Mouse (Mus musculus): ENCODE data around the gene Nckap5. TPM values are rescaled to one million over a fixed set of nuclear protein-coding genes. Genes with fewer than 3 reads are reported as not detected.
A peak's percentile ranks its signal among the peaks of the same experiment; 100 is the strongest.

Gene Nckap5
- polyA plus RNA-seq, 2 experiments from 2014 or later: 0.51 to 0.56 TPM

DNA sequence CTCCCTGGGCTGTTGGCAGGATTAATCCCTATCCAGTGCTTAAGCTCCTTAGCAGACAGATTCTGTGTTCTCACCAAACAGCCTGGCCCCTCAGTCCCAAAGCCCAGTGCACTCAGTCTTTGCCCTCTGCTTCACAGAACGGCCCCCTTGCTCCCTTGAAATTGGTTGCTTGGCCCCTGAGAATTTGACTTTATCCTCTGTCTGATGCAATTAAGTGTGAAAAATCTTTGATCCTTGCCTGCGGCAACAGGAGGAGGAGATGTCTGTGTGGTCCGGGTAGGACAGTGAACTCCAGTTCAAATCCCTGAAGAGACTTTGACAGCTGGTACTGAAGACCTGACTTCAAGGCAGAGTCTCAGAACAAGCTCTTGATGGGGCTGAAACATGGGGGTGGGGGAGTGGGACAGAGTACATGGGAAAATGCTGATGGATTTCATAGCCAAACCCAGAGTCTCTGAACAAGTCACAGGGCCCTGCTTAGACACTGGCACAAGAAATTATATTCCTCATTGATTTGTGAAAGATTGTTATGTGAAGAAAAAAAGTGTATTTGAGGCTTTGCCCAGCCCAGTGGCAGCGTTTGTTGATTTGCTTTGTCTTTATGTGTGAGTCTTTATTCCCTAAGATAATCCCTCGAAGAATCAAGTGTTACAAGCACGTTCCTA, 65.0 kb downstream of the Nckap5 start:
- no peak for ATAC-seq

DNA sequence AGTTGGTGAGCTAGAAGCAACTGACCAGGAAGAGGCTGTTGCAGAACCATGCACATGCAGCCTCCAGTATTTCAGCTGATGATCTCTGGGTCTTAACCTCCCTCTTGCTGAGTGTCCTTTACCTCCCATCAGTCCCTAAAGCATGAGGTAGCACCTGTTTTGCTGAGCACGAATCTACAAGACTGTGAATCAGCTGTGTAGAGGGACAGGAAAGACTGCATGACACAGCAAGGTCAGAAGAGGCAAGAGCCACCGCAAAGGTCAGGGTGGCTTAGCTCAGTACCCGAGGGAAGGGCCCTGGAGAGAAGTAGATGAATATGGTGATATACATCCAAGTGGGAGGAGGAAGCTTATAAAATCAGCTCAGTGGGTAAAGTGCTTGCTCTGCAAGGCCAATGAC, 66.4 kb downstream of the Nckap5 start:
- ATAC-seq: peak; percentile 20

DNA sequence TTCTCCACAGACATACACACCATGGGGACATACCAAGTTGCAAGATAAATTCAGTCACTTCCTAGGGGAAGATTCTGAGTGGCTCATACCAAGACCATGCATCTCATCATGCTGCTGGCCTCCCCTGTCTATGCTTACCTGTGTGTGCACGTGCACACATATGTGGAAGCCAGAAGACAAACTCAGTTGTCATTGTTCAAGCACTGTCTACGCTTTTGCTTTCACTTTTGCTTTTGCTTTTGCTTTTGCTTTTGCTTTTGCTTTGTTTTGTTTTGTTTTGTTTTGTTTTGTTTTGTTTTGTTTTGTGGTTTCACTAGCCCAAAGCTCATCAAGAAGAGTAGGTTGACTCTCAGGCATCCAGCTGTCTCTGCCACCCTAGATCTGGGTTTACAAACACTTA, 67.4 kb downstream of the Nckap5 start:
- peak; percentile 76 for ATAC-seq

DNA sequence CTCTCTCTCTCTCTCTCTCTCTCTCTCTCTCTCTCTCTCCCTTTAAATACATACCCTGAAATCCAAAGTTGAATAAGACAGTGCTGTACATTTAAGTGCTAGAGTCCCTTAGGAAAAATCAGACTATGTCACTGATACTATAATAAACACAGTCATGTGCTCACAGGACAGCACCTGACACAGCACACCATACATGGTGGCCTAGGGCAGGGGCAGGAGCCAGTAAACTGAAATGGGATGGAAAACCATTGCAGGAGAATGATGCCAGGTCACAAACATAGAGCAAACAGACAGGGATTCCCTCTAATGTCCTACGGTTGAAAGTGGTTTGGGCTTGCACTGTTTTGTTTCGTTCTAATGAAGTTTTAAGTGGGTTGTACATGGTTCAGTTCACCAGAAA, 70.2 kb downstream of the Nckap5 start:
- no peak for ATAC-seq

DNA sequence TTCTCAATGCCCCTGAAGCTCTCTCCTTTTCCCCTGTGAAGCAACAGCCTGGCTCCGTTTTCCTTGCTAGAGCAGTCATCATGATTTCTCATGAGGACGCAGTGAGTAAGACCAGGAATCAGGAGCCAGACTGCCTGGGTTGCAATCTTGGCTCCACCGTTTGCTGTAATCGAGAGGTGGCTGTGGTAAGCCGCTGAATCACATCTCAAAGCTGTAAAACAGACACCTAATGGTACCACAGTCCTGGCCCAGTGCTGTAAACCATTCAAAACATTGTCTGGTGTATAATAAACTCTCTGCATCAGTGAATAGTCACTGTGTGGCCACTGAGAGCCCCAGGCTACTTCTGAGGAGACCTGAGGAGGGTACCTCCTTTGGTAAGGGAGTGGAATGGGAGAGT, 74.9 kb downstream of the Nckap5 start:
- no peak for ATAC-seq

DNA sequence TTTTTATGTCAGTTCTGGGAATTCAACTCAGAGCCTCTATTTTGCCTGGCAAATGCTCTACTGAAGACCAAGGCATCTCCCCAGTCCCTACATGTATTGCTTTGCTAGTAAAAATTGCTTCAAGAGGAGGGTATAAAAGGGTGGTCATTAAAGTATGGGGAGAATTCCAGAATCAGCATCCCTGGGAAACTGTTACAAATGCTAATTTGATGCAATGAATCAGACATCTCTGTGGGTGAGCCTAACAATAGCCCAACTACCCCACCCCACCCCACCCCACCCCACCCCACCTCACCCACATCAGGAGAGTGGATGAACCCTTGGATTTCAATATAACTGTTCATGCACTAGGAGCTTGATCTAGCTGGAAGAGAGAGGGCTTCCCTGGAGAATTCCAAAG, 77.0 kb downstream of the Nckap5 start:
- ATAC-seq: no peak

DNA sequence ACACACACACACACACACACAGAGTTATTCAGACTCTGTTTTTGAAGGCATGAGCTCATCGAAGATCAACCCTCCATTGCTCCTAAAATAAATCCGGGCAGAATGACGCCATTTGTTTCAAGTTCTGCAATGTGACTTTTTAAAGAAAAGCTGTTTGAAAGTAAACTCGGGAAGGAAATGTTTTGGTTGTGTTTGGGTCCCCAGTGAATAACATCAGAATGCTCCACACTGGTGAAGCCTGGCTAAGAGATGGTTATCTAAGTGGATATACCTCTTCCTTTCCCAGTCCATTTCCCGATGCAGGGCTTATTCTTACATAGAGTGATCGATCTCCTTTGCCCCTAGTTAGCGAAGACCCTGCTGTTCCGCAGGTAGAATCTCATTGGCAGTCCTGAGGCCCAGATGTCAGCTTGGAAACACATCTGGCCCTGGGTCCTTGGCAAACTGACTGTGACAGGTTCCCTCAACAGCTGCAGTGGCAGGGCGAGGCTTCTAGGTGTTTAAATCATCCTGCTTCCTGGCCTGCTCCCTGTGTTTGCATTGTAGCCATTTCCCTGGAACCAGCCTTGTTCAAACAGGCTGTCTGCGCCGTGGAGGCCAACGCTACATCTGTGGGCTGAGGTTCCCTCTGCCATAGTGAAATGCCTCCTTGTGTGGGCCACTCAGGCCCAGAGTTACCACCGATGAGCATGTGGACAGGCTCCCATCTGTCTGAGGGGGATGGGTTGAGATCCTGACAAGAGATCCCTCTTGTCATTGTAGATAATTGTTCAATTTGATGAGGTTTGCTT, 78.2 kb downstream of the Nckap5 start:
- ATAC-seq: no peak

DNA sequence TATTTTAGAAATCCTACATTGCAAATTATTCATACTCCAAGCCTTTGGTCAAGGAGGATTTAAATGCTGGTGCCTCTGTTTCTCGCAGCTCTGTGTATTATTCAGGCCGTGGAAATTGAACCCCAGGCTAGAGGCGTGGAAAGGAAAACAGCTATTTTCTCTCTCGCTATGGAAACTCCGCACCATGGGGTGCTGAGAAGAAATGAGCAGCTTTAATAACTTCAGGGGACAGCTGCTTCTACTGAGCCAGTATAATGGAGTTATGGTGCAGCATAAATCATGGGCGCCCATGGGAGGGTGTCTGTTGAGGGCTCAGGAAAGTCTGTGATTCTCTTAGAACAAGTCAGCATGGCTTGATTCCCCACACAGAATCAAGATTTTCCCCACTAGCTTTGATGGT, 79.5 kb downstream of the Nckap5 start:
- no peak for ATAC-seq

DNA sequence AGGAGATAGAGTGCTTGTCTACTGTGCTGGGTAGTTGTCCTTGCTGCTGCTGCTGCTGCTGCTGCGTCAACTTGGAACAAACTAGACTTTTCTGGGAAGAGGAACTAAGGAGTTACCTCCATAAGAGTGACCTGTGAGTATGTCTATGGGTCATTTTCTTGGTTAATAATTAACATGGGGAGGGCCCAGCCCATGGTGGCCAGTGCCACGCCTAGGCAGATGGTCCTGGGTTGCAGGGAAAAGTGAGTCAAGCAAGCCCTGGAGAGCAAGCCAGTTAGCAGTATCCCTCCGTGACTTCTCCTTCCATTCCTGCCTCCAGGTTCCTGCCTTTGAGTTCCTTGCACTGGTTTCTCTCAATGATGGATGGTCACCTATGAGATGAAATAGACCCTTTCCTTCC, 80.4 kb downstream of the Nckap5 start:
- no peak for ATAC-seq

DNA sequence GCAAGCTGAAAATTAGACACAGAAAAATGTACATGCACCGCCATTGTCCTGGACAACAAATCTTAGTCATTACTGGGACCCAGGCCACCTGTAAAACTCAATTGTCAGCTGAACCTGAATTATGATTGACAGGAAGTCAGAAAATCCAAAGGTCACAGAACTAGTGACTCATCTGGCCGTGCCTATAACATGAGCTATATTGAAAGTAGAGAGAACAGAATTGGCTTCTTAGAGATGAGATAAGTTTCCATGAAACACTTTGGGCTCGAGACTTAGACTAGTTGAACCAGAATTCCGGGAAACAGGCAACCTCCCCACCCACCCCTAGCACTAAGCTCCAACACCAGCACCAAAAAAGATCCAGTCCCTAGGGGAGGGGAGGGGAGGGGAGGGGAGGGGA, 82.7 kb downstream of the Nckap5 start:
- ATAC-seq: peak; percentile 80

DNA sequence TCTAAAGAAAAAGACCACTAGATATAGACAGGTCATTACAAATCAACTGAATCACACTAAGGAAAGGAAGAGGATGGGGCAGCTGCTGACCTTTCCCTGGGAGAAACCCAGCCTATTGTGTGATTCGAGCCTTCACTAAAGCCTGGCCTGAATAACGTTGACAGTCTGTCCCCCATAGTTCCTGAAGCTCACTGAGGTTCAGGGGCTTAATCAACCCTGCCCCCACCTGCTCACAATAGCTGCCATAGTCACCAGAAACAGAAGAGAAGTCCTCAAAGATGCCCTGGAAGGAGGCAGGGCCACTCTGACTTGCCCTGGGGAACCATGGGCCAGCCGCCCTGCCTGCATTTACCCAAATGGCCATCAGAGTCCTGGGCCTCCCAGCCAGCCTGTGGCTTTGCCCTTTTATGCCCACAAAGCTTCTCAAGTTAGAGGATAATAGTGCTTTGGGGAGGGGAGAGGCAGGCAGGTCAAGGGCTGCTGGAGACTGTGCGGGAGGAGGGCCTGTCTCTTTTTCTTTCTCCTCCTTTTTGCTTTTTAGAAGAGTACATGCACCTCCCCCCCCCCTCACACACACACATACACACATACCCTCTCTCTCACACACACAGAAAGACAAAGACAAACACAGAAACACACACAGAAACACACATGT, 85.0 kb downstream of the Nckap5 start:
- ATAC-seq: no peak

DNA sequence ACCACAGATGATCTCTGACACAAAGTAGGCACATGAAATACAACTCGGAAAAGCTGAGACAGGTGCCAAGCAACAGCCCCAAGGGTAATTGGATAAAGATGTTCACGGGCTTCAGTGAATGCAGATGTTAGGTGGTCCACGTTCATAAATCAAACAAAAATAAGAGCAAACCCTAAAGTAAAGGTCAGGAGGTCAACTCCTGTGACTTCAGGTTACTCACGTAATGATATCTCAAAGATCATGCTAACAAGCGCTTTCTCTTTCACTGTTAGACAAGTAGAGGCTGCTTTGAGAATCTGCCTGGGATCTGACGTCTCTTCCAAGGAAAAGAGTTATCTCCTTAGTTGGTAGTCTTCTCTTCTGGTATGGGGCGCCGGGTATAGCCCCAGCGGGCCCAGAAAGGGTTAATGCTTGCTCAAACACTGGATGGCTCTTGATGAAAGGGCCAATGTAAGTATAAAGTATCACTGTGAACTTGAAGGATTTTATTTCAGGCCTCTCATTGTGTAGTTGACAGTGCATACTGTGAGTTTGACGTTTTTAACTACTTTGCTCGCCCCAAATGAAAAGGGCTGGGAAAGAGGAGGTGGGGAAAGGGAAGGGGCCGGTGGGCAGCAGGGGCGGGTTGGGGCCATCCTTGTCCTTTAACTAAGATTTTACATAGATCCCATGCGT, 85.8 kb downstream of the Nckap5 start:
- no peak for ATAC-seq

DNA sequence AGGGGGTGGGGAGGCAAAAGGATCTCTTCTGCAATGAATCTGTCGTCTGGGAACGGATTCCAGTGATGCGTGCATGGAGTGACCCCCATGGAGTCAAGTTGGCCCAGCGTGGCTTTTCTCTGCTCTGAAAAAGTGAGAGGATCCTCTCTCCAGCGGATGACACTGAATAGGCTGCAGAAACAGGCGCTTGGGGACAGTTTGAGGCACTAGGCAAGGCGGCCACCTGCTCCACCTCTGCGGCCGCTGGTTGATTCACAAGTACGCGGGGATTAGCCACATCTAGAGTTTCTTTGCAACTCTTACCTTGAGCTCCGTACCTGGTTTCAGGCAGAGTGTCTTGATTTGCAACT, 92.3 kb downstream of the Nckap5 start:
- ATAC-seq: peak; percentile 28

DNA sequence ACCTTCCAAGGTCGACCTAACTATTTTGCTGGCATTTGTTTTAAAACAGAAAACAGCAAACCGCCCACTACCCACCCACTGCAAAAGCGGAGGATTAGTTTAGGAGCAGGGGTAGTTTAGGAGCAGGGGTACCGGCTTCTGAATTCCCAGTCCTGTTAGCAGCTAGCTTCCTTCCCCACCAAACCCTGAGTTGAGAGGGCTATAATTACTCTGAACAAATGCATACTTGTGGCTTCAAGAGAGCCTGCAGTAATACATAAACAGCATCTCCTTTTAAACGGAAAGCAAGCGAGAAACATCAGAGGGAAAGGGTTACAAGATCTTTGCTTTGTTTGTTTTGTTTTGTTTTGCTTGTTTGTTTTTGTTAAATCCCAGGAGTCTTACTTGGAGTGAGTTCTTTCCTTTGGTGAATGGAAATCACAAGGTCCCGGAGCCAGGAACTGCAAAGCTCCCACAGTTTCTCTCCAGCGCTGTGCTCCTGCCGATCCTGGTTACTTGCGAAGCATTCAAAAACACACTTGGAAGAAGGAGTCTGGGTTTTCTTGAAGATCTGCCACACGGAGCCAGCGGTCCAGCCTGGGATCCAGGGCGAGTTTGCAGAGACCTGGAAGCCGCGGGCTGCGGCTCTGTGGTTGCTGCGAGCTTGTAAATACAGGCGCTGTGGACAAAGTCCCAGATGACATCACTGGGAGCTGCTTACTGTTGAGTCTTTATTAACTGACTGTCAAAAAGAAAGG, 92.9 kb downstream of the Nckap5 start:
- ATAC-seq: peak; percentile 43

DNA sequence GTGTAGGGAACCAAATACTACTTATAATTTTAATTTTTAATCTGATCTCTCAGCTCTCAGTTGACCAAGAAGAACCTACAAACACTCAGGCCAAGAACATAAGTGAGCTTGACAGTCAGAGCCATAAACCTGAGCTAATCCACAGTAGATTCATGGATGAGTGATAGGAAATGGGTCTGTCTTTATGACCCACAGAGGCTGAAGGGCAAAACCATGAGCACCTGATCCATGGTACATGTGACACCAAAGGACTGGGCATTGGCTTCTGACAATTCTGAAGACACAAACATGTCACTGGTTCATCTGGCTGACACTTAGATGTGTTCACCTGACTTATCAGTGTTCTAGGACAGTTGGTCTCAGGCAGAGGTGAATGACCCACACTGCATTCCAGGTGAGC, 98.9 kb downstream of the Nckap5 start:
- ATAC-seq: no peak

DNA sequence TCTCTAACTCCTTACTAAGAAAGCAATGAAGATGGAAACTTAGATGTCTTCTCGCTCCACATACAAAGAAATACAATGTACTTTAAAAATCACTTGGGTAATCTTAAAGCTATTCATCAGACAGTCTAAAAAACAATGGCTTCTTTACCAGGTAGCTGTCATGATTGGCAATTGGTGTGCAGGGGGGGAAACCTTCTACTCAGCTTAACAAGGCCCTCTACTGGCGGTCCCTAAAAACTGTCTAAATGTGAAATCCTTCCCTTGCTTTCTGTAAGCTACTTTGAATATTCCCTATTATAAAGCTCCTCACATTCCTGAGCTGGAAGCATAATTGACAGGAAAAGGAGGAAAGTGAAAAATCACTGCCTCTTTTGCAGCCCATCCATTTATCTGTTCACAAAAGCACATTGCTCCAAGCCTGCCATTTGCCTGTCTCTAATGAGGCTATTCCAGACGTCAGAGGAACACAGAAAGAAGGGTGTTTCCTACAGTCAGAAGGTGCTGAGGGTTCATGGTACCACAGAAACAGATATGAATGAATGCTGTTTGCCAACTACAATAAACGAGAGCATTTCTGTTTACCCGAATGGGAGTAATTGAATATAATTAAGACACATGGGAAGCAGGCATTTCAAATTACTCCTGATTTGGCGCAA, 104.1 kb downstream of the Nckap5 start:
- no peak for ATAC-seq

DNA sequence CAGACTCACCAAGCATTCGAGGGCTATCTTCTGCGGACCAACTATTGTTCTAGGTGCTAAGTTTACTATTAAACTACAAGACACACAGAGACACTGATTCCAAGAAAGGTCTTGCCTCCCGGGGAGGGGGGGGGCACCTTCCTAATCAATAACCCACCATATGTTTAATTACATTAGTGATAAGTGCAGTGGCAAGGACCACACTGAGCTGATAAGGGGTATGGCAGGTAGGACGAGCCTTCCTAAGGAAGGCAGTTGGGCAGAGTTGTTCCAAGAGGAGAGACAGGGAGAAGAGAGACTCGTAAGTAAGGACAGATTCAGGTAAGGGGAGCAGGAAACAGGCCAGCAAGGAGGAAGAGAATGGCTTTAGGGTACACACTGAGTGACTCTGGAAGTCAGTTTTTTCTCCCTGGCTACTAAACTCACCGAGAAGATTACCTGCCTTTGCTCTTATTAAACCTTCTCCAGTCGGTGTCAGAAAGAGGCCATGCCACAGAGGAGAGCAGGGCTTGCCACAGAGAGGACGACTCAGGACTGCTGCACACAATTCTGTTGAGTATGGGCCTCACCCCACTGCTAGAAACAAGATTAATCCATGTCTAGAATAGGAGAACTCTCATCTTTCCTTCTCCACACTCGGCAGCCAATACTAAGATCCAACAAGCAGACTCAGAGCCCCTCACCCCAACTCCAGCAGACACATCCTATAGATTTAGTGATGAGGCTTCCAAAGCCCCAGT, 104.8 kb downstream of the Nckap5 start:
- ATAC-seq: no peak

DNA sequence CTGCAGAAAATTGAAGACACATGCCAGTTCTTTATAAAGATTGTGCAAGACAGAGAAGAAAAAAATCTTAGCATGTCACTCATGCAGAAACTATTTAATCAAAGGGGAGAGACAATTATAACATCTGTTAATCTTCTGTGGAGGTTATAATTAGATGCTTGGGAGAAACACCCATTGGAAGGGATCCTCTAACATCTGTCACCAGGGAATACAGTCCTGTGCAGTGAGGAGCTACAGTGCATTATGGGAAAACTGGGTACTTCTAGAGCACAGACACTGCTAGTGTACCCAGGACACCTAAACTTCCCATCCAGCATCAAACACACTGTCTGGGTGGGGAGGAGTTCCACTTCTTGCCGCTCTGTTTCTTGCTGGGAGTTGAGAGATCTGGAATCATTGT, 108.7 kb downstream of the Nckap5 start:
- ATAC-seq: no peak

DNA sequence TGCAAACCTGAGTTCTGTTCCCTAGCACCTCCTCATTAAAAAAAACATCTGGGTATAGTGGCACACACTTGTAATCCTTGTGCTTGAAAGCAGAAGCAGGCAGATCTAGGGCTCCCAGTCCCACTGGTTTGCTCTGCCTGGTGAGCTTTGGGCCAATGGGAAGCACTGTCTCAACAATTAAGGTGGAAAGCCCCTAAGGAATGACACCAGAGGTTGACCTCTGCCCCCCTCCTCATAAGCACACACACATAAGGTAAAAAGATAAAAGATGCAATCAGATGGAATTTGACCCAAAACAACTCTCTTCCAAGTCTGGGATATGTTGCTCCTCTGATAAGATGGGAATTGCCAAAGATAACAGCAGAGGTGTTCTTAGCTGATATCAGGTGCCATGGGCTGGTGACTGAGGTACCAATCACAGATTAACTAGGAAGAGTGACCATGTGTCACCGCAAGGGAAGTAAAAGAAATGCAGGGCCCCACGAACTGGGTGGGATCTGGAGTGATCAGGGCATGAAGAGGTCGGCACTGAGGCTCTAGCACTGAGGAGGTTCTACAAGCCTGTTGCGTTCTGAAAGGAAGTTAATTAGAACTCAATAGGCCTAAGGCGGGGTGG, 110.8 kb downstream of the Nckap5 start:
- no peak for ATAC-seq

DNA sequence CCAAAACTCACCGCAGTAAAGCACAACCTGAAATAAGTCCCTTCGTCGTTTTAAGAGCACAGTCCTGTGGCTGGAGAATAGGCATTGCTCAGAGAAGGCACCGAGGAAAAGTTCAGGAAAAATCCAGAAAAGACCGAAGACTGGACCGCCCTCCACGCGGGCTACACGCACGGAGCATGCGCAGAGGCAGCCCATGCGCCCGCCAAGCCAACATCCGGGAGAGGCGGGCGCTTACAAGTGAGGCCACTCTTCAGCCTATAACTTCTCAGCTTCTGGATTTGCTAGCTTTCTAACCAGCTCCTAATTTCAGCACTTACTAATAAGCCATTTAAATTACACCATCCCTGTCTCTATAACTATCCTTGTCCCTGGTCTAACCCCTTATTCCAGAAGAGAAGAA, 124.0 kb downstream of the Nckap5 start:
- no peak for ATAC-seq

DNA sequence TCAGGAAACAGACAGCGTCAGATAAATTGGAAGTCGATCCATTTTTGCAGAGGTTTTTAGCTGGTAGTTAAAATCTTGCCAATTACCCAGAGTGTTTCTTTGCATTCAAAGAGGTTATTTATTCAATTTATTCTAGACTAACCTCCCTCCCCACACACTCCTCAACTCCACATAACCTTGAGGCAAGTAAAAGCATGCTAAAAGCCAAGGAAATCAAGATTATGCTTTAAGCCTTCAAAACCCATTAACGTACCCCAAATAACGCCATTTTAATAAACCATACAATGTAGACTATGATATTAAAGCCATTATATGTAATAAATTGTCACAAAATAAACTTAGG, 129.7 kb downstream of the Nckap5 start:
- no peak for ATAC-seq

Measured in activated CD4-positive, CD25-positive, alpha-beta regulatory T cell, adult 4 months (primary cell).